Mouse (Mus musculus) lung, postnatal 0 days (tissue): ENCODE results near the gene Fto.

Experiments
- CTCF ChIP-seq: IDR thresholded peaks from 2 replicates; pipeline ENCODE4 v1.5.1; 2016; ENCODE audit warnings: antibody characterized with exemption, mild to moderate bottlenecking
- EP300 ChIP-seq: IDR thresholded peaks from 2 replicates; pipeline ENCODE4 v1.6.1; 2016; ENCODE audit warnings: antibody characterized with exemption, mild to moderate bottlenecking, control low read depth

- TF ChIP-seq CTCF (no peak), EP300 (no peak)
These were observed 371.4 kb downstream of the Fto start for GRCm38 (mm10) chr8:91684596-91685317.
